Mouse (Mus musculus) stomach, embryonic 14.5 days (tissue): ENCODE measurements around the gene Zfp106. TPM values are rescaled to one million over a fixed set of nuclear protein-coding genes. Genes with fewer than 3 reads are reported as not detected.
"Not testable (repeated sequence)": the region's sequence is repeated elsewhere in the genome, so short reads cannot be mapped to it uniquely, and the experiment has no call there.

Experiments used
- ATAC-seq: fragments of 200-750 bp; cut with Nextera tagmentation; 2 replicates; pipeline ENCODE4 v1.8.0; 2017; ENCODE audit warnings: low read depth, moderate TSS enrichment; ENCODE audit not compliant: insufficient number of reproducible peaks, insufficient read depth, low FRiP score
- H3K27ac ChIP-seq: fragments of 300-500 bp; sonication (generic); 2 replicates; pipeline ENCODE4 v1.5.1; 2014; ENCODE audit warnings: mild to moderate bottlenecking, low read length, moderate library complexity, mixed read lengths
- H3K27me3 ChIP-seq: fragments of 300-500 bp; sonication (generic); 2 replicates; pipeline ENCODE4 v1.6.1; 2014; ENCODE audit warnings: low read length, control low read depth, mixed read lengths; ENCODE audit not compliant: control insufficient read depth, insufficient read depth
- H3K36me3 ChIP-seq: fragments of 300-500 bp; sonication (generic); 2 replicates; pipeline ENCODE4 v1.6.1; 2014; ENCODE audit warnings: mild to moderate bottlenecking, control low read depth, low read length, moderate library complexity, mixed read lengths; ENCODE audit not compliant: control insufficient read depth, insufficient read depth
- H3K4me1 ChIP-seq: fragments of 300-500 bp; sonication (generic); 2 replicates; pipeline ENCODE4 v1.6.1; 2014; ENCODE audit warnings: low read length, control low read depth, mixed read lengths; ENCODE audit not compliant: control insufficient read depth, insufficient read depth
- H3K4me2 ChIP-seq: fragments of 300-500 bp; sonication (generic); replicated peaks from 2 replicates; pipeline ENCODE4 v1.6.1; 2014; ENCODE audit warnings: low read depth, low read length, control low read depth
- H3K4me3 ChIP-seq: fragments of 300-500 bp; sonication (generic); 2 replicates; pipeline ENCODE4 v1.5.1; 2014; ENCODE audit warnings: low read depth, low read length, control low read depth
- H3K9ac ChIP-seq: fragments of 300-500 bp; sonication (generic); replicated peaks from 2 replicates; pipeline ENCODE4 v1.6.1; 2014; ENCODE audit warnings: low read depth, mild to moderate bottlenecking, control low read depth, low read length, moderate library complexity, mixed read lengths
- H3K9me3 ChIP-seq: fragments of 300-500 bp; sonication (generic); 2 replicates; pipeline ENCODE4 v1.6.1; 2016; ENCODE audit warnings: low read depth, low read length, control low read depth; ENCODE audit not compliant: control insufficient read depth
- WGBS: fragments of 180-500 bp; shearing (Covaris S2); extraction: QIAGEN DNeasy Blood & Tissue Kit; methylation state at CpG from one replicate; pipeline ENCODE4 v1.1.7; 2014; 5-methylcytosine and 5-hydroxymethylcytosine counted together
- polyA plus RNA-seq: library from polyadenylated mRNA; unstranded; fragments of >200 nt; fragmentation: Nextera tagmentation; extraction: Ambion mirVana; gene quantifications from 2 replicates; pipeline ENCODE4 v1.2.1, GENCODE M21; 2014

The Zfp106 gene
- polyA plus RNA-seq, 1 experiment from 2014 or later, result 70.8 TPM

GRCm38 (mm10) chr2:120564548-120565188, 1.0 kb upstream of the Zfp106 start:
- not testable (repeated sequence) for H3K9me3 ChIP-seq, H3K4me2 ChIP-seq, H3K27me3 ChIP-seq, H3K4me3 ChIP-seq, H3K27ac ChIP-seq, ATAC-seq, H3K9ac ChIP-seq, H3K36me3 ChIP-seq
- 86% methylated on average over 4 of the region's 4 CpGs for WGBS
- peaks cover 17% of the 10 kb centered on the region; the same call in 1 of the 2 replicates for H3K4me1 ChIP-seq

GRCm38 (mm10) chr2:120562859-120563234, 796 bp downstream of the Zfp106 start:
- no peaks in the 10 kb centered on the region for H3K27me3 ChIP-seq
- peak overlapping the region; percentile 78 for H3K9ac ChIP-seq
- 22% methylated on average over 9 of the region's 9 CpGs for WGBS
- H3K4me2 ChIP-seq, result peak overlapping the region; percentile 46
- H3K4me3 ChIP-seq, result peak overlapping the region; percentile 74
- H3K27ac ChIP-seq, result no peak overlapping the region
- no peaks in the 10 kb centered on the region for H3K9me3 ChIP-seq
- no peak for ATAC-seq
- peaks cover 9% of the 10 kb centered on the region; the same call in 1 of the 2 replicates for H3K4me1 ChIP-seq
- H3K36me3 ChIP-seq, result no peaks in the 10 kb centered on the region

- no peak overlapping the region for H3K4me2 ChIP-seq
- H3K27ac ChIP-seq, result no peak overlapping the region
- ATAC-seq, result no peak
- no peaks in the 10 kb centered on the region for H3K9me3 ChIP-seq
- no peaks in the 10 kb centered on the region for H3K27me3 ChIP-seq
- H3K4me3 ChIP-seq, result no peak overlapping the region
- 67% methylated on average over 1 of the region's 1 CpGs for WGBS
- H3K9ac ChIP-seq, result no peak overlapping the region
- peaks cover 9% of the 10 kb centered on the region; the same call in 1 of the 2 replicates for H3K4me1 ChIP-seq
- H3K36me3 ChIP-seq, result no peaks in the 10 kb centered on the region
These were observed 2.1 kb downstream of the Zfp106 start for GRCm38 (mm10) chr2:120561524-120561923.

GRCm38 (mm10) chr2:120558813-120559212, 4.8 kb downstream of the Zfp106 start:
- 74% methylated on average over 3 of the region's 3 CpGs for WGBS
- H3K27me3 ChIP-seq, result no peaks in the 10 kb centered on the region
- ATAC-seq, result no peak
- H3K36me3 ChIP-seq, result 0 out of 2 replicates have a peak, but pooled peaks cover 3% of the 10 kb centered on the region
- no peak overlapping the region for H3K27ac ChIP-seq
- H3K4me2 ChIP-seq, result no peak overlapping the region
- no peak overlapping the region for H3K9ac ChIP-seq
- H3K4me1 ChIP-seq, result peaks cover 9% of the 10 kb centered on the region; the same call in 1 of the 2 replicates
- H3K4me3 ChIP-seq, result no peak overlapping the region
- no peaks in the 10 kb centered on the region for H3K9me3 ChIP-seq

- no peak overlapping the region for H3K27ac ChIP-seq
- no peak overlapping the region for H3K9ac ChIP-seq
- H3K36me3 ChIP-seq, result peaks cover 12% of the 10 kb centered on the region
- no peaks in the 10 kb centered on the region for H3K9me3 ChIP-seq
- ATAC-seq, result no peak
- H3K4me1 ChIP-seq, result peaks cover 2% of the 10 kb centered on the region; the same call in 1 of the 2 replicates
- no peak overlapping the region for H3K4me2 ChIP-seq
- WGBS, result 57% methylated on average over 3 of the region's 3 CpGs
- H3K4me3 ChIP-seq, result no peak overlapping the region
- H3K27me3 ChIP-seq, result no peaks in the 10 kb centered on the region
These were observed 6.8 kb downstream of the Zfp106 start for GRCm38 (mm10) chr2:120556868-120557267.

DNA sequence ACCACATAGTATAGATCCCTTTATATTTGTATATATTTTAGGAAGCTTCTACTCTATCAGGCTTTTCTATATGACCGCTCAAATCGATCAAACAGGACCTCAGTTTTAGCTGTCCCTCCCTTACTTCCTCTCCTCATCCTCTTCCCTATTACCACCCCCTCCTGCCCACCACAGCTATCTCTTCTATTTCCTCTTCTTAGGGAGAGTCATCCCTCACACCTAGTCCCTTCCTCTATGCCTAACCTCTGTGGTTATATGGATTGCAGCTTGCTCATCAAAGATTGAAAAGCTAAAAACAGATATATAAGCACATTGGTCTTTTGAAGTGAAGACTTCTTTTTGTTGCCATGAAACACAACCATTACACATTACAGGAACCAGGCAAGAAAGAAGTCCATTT, 18.9 kb downstream of the Zfp106 start:
- no peak for ATAC-seq
- Histone ChIP-seq H3K9me3 (no peaks in the 10 kb centered on the region), H3K9ac (no peak overlapping the region), H3K27me3 (no peaks in the 10 kb centered on the region), H3K36me3 (peaks cover 10% of the 10 kb centered on the region), H3K27ac (no peak overlapping the region), H3K4me1 (0 out of 2 replicates have a peak, but pooled peaks cover 2% of the 10 kb centered on the region), H3K4me2 (no peak overlapping the region), H3K4me3 (no peak overlapping the region)
- WGBS, result 94% methylated on average over 2 of the region's 2 CpGs

GRCm38 (mm10) chr2:120539778-120540208, 23.9 kb downstream of the Zfp106 start:
- Histone ChIP-seq H3K4me3 (no peak overlapping the region), H3K9me3 (no peaks in the 10 kb centered on the region), H3K36me3 (peaks cover 7% of the 10 kb centered on the region), H3K4me2 (peak overlapping the region; percentile 17; the same call in 1 of the 2 replicates), H3K27me3 (no peaks in the 10 kb centered on the region), H3K9ac (no peak overlapping the region), H3K4me1 (peaks cover 11% of the 10 kb centered on the region), H3K27ac (peak overlapping the region; percentile 73; the same call in 1 of the 2 replicates)
- peak; percentile 91 for ATAC-seq
- 7% methylated on average over 1 of the region's 1 CpGs for WGBS

- peaks cover 11% of the 10 kb centered on the region for H3K4me1 ChIP-seq
- peak overlapping the region; percentile 17; the same call in 1 of the 2 replicates for H3K4me2 ChIP-seq
- no peak for ATAC-seq
- WGBS, result 46% methylated on average over 3 of the region's 3 CpGs
- H3K27me3 ChIP-seq, result no peaks in the 10 kb centered on the region
- H3K36me3 ChIP-seq, result peaks cover 10% of the 10 kb centered on the region
- H3K27ac ChIP-seq, result peak overlapping the region; percentile 73
- H3K9me3 ChIP-seq, result no peaks in the 10 kb centered on the region
- H3K4me3 ChIP-seq, result no peak overlapping the region
- H3K9ac ChIP-seq, result no peak overlapping the region
These were observed 24.3 kb downstream of the Zfp106 start for GRCm38 (mm10) chr2:120539333-120539732.
